Mouse (Mus musculus) CH12.LX (cell line): ENCODE data around the gene Tmem192. TPM values are rescaled to one million over a fixed set of nuclear protein-coding genes. Genes with fewer than 3 reads are reported as not detected.

ENCODE experiments used
- DNase-seq: peaks from one replicate; pipeline ENCODE4 v3.0.0-alpha.2; 2013; ENCODE audit errors: extremely low read depth
- H3K27ac ChIP-seq: 2 replicates; pipeline ENCODE4 v1.5.1; 2012; ENCODE audit warnings: low read depth, mild to moderate bottlenecking, control low read depth, moderate library complexity; ENCODE audit not compliant: insufficient read depth
- H3K27me3 ChIP-seq: replicated peaks from 2 replicates; pipeline ENCODE3; 2012; ENCODE audit warnings: inconsistent platforms
- H3K36me3 ChIP-seq, 2 experiments: replicated peaks in 1 of 2; 2 replicates each; pipeline versions ENCODE3 to v1.6.1; 2012; ENCODE audit warnings: inconsistent platforms in 1 of 2, low read length in 1 of 2, mild to moderate bottlenecking in 1 of 2, mixed read lengths in 1 of 2, moderate library complexity in 1 of 2; ENCODE audit not compliant: control insufficient read depth in 1 of 2, insufficient read depth in 1 of 2
- H3K4me1 ChIP-seq, 2 experiments: 2 replicates each; pipeline ENCODE4 v1.6.1; 2012; ENCODE audit warnings: inconsistent platforms in 1 of 2, moderate library complexity in 1 of 2; ENCODE audit not compliant: insufficient read depth in 2 of 2, control insufficient read depth in 1 of 2
- H3K4me2 ChIP-seq: 2 replicates; pipeline ENCODE4 v1.6.1; 2012; ENCODE audit warnings: low read depth, mild to moderate bottlenecking, control low read depth; ENCODE audit not compliant: poor library complexity, insufficient read depth, severe bottlenecking
- H3K4me3 ChIP-seq, 3 experiments: fragments of 150-350 bp in 1 of 3; sonication (generic) in 1 of 3; replicated peaks in 1 of 3; 2 replicates each; pipeline versions ENCODE3 to v1.5.1; 2011 to 2012; ENCODE audit warnings: low read depth in 2 of 3, low read length in 2 of 3, mild to moderate bottlenecking in 2 of 3, moderate library complexity in 2 of 3, control low read depth in 1 of 3, improper control_type of control experiment in 1 of 3, inconsistent platforms in 1 of 3, mixed read lengths in 1 of 3; ENCODE audit not compliant: poor library complexity in 1 of 3
- H3K79me2 ChIP-seq: replicated peaks from 2 replicates; pipeline ENCODE4 v1.6.1; 2012; ENCODE audit warnings: mild to moderate bottlenecking, moderate library complexity; ENCODE audit not compliant: control insufficient read depth, poor library complexity, insufficient read depth, severe bottlenecking; ENCODE audit errors: extremely low read depth
- H3K9ac ChIP-seq: 2 replicates; pipeline ENCODE4 v1.6.1; 2012; ENCODE audit warnings: low read depth, mild to moderate bottlenecking, control low read depth, moderate library complexity; ENCODE audit not compliant: insufficient read depth
- H3K9me3 ChIP-seq: replicated peaks from 2 replicates; pipeline ENCODE3; 2012; ENCODE audit warnings: low read length, inconsistent platforms, mixed read lengths
- CHD1 ChIP-seq: IDR thresholded peaks from 2 replicates; pipeline ENCODE4 v1.6.1; 2012; ENCODE audit warnings: low read depth, low read length, improper control_type of control experiment, inconsistent platforms
- CHD2 ChIP-seq: IDR thresholded peaks from 2 replicates; pipeline ENCODE4 v1.6.1; 2011; ENCODE audit warnings: low read length, improper control_type of control experiment
- CTCF ChIP-seq, 2 experiments: IDR thresholded peaks in 1 of 2; conservative IDR thresholded peaks in 1 of 2; 2 replicates each; pipeline ENCODE4 v1.5.1; 2011 to 2012; ENCODE audit warnings: low read depth in 2 of 2, low read length in 2 of 2, improper control_type of control experiment in 1 of 2, inconsistent platforms in 1 of 2, mild to moderate bottlenecking in 1 of 2, moderate library complexity in 1 of 2
- E2F4 ChIP-seq: IDR thresholded peaks from 2 replicates; pipeline ENCODE4 v1.6.1; 2011; ENCODE audit warnings: low read depth, low read length, improper control_type of control experiment; ENCODE audit not compliant: insufficient replicate concordance
- ELF1 ChIP-seq: IDR thresholded peaks from 2 replicates; pipeline ENCODE4 v1.6.1; 2014; ENCODE audit warnings: low read depth, mild to moderate bottlenecking, inconsistent platforms, low read length, improper control_type of control experiment
- EP300 ChIP-seq: IDR thresholded peaks from 2 replicates; pipeline ENCODE4 v1.6.1; 2011; ENCODE audit warnings: low read length, improper control_type of control experiment
- ETS1 ChIP-seq: conservative IDR thresholded peaks from 2 replicates; pipeline ENCODE4 v1.6.1; 2012; ENCODE audit warnings: low read depth, mild to moderate bottlenecking, inconsistent platforms, low read length, improper control_type of control experiment, moderate library complexity
- GABPA ChIP-seq: IDR thresholded peaks from 2 replicates; pipeline ENCODE4 v1.6.1; 2012; ENCODE audit warnings: low read depth, low read length, improper control_type of control experiment, inconsistent platforms; ENCODE audit not compliant: insufficient replicate concordance
- IRF4 ChIP-seq: IDR thresholded peaks from 2 replicates; pipeline ENCODE4 v1.6.1; 2014; ENCODE audit warnings: low read depth, mild to moderate bottlenecking, inconsistent platforms, low read length, improper control_type of control experiment
- JUND ChIP-seq: conservative IDR thresholded peaks from 2 replicates; pipeline ENCODE4 v1.6.1; 2011; ENCODE audit warnings: low read depth, low read length, improper control_type of control experiment
- MAFK ChIP-seq: IDR thresholded peaks from 2 replicates; pipeline ENCODE4 v1.6.1; 2011; ENCODE audit warnings: low read length, improper control_type of control experiment; ENCODE audit not compliant: insufficient replicate concordance
- MAX ChIP-seq: IDR thresholded peaks from 2 replicates; pipeline ENCODE4 v1.6.1; 2011; ENCODE audit warnings: low read length, improper control_type of control experiment
- MAZ ChIP-seq: IDR thresholded peaks from 2 replicates; pipeline ENCODE4 v1.6.1; 2012; ENCODE audit warnings: low read depth, mild to moderate bottlenecking, inconsistent platforms, low read length, improper control_type of control experiment, moderate library complexity
- MEF2A ChIP-seq: IDR thresholded peaks from 2 replicates; pipeline ENCODE4 v1.6.1; 2014; ENCODE audit warnings: low read depth, mild to moderate bottlenecking, inconsistent platforms, low read length, improper control_type of control experiment, borderline replicate concordance
- MXI1 ChIP-seq: IDR thresholded peaks from 2 replicates; pipeline ENCODE4 v1.6.1; 2011; ENCODE audit warnings: mild to moderate bottlenecking, low read depth, low read length, improper control_type of control experiment
- MYC ChIP-seq: IDR thresholded peaks from 2 replicates; pipeline ENCODE4 v1.6.1; 2011; ENCODE audit warnings: low read depth, mild to moderate bottlenecking, improper control_type of control experiment, low read length
- NELFE ChIP-seq: IDR thresholded peaks from 2 replicates; pipeline ENCODE4 v1.6.1; 2011; ENCODE audit warnings: low read depth, low read length, improper control_type of control experiment
- RAD21 ChIP-seq: IDR thresholded peaks from 2 replicates; pipeline ENCODE4 v1.6.1; 2011; ENCODE audit warnings: low read depth, mild to moderate bottlenecking, low read length, improper control_type of control experiment, moderate library complexity
- RCOR1 ChIP-seq: conservative IDR thresholded peaks from 2 replicates; pipeline ENCODE4 v1.6.1; 2012; ENCODE audit warnings: low read depth, mild to moderate bottlenecking, inconsistent platforms, low read length, improper control_type of control experiment
- SIN3A ChIP-seq: IDR thresholded peaks from 2 replicates; pipeline ENCODE4 v1.6.1; 2012; ENCODE audit warnings: low read length, improper control_type of control experiment, inconsistent platforms
- SMC3 ChIP-seq: IDR thresholded peaks from 2 replicates; pipeline ENCODE4 v1.6.1; 2011; ENCODE audit warnings: low read depth, low read length, improper control_type of control experiment
- TBP ChIP-seq: conservative IDR thresholded peaks from 2 replicates; pipeline ENCODE4 v1.6.1; 2011; ENCODE audit warnings: low read depth, low read length, improper control_type of control experiment
- TCF12 ChIP-seq: IDR thresholded peaks from 2 replicates; pipeline ENCODE4 v1.6.1; 2014; ENCODE audit warnings: low read depth, mild to moderate bottlenecking, inconsistent platforms, low read length, improper control_type of control experiment
- UBTF ChIP-seq: IDR thresholded peaks from 2 replicates; pipeline ENCODE4 v1.6.1; 2012; ENCODE audit warnings: low read depth, mild to moderate bottlenecking, inconsistent platforms, low read length, improper control_type of control experiment, moderate library complexity
- USF1 ChIP-seq: IDR thresholded peaks from 2 replicates; pipeline ENCODE4 v1.6.1; 2014; ENCODE audit warnings: low read depth, mild to moderate bottlenecking, inconsistent platforms, low read length, improper control_type of control experiment
- ZC3H11A ChIP-seq: IDR thresholded peaks from 2 replicates; pipeline ENCODE4 v1.6.1; 2012; ENCODE audit warnings: low read depth, mild to moderate bottlenecking, inconsistent platforms, low read length, improper control_type of control experiment
- ZKSCAN1 ChIP-seq: IDR thresholded peaks from 2 replicates; pipeline ENCODE4 v1.6.1; 2012; ENCODE audit warnings: low read depth, inconsistent platforms, low read length, improper control_type of control experiment, borderline replicate concordance
- ZMIZ1 ChIP-seq: IDR thresholded peaks from 2 replicates; pipeline ENCODE4 v1.6.1; 2012; ENCODE audit warnings: low read depth, mild to moderate bottlenecking, inconsistent platforms, low read length, improper control_type of control experiment
- ZNF384 ChIP-seq: IDR thresholded peaks from 2 replicates; pipeline ENCODE4 v1.6.1; 2012; ENCODE audit warnings: low read depth, low read length, improper control_type of control experiment, inconsistent platforms
- dilution Hi-C: fragments of 300-500 bp; cut with MboI; formaldehyde crosslinking; loops from 2 replicates; pipeline ENCODE4 v1.14.3; 2020; ENCODE audit warnings: low sequenced_read_pairs; ENCODE audit not compliant: extremely low pct_unique_long_range_greater_than_20kb, extremely low pct_ligation_motif_present
- in situ Hi-C: fragments of 300-500 bp; cut with MboI; formaldehyde crosslinking; loops from 3 replicates; pipeline ENCODE4 v1.14.3; 2019; ENCODE audit warnings: low sequenced_read_pairs, low pct_ligation_motif_present, low pct_unique_long_range_greater_than_20kb, mixed read lengths
- polyA plus RNA-seq: library from polyadenylated mRNA; unstranded; fragments of >175 nt; gene quantifications from 2 replicates; pipeline ENCODE4 v1.2.1, GENCODE M21; 2012; ENCODE audit warnings: low read depth; ENCODE audit not compliant: insufficient read length
- total RNA-seq, 2 experiments: library from RNA; depleted of rRNA; stranded (reverse); fragments of 300-350 nt in 1 of 2; fragments of >200 nt in 1 of 2; gene quantifications; 2 replicates each; pipeline ENCODE4 v1.2.3; 2012 to 2014

Gene Tmem192
- total and polyA plus RNA-seq, 3 experiments, result 19.5 to 72.1 (median 20.6) TPM

DNA sequence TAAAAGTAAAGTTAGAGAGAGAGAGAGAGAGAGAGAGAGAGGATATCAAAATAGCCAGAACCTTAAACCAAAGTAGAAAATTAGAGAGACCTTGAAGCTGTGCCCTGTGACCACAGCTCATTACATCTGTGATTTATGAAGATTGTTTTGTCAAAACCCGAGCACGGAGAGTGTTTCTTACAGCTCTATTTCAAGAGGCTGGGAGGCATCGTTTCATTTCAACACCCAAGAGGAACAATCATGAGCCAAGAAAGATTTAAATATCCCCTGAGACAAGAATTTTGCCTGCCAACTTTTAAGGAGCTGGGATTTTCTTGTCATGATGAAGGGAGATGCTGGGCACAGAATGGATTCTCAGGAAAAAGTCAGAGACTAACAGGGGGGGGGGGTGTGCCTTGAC lies 20.6 kb upstream of the Tmem192 start:
- H3K27ac ChIP-seq, result no peak overlapping the region
- no peaks in the 10 kb centered on the region for H3K79me2 ChIP-seq
- no peak overlapping the region for H3K9ac ChIP-seq
- H3K4me3 ChIP-seq, result no peak overlapping the region
- TF ChIP-seq MAZ, result no peak
- no peak for TF ChIP-seq NELFE
- no peak for TF ChIP-seq GABPA
- TF ChIP-seq TBP, result no peak
- no peak for TF ChIP-seq MYC
- TF ChIP-seq, all 38 proteins: peak for 0
- H3K9me3 ChIP-seq, result no peaks in the 10 kb centered on the region
- no peaks in the 10 kb centered on the region for H3K27me3 ChIP-seq
- in situ Hi-C loops (loop anchor here (25.0 kb wide), 2 partner anchors 89 to 189 kb away; partner anchors contain the start of gene Msmo1), dilution Hi-C loops (no loop called here)
- H3K36me3 ChIP-seq, result no peaks in the 10 kb centered on the region
- no peaks in the 10 kb centered on the region for H3K4me1 ChIP-seq
- no peak for DNase-seq
- no peak overlapping the region for H3K4me2 ChIP-seq

DNA sequence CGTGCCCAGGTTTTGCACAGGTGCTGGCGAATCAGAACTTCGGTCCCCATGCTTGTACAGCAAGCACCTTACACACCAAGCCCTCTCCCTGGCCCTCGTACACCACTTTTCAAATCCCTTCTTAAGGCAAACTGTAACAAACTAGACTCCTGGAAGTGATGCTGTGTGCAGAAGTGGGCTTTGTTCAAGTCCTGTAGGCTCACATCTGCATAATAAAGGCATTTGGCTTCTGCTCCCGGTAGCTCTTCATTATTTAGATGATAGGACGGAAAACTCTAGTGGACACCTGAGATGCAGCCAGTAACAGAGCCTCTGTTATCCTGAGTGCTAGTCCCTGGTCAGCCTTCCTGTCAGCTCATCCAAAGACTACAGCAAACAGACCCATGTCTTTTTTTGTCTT lies 18.0 kb upstream of the Tmem192 start:
- in situ Hi-C loops, result loop anchor here (25.0 kb wide), 2 partner anchors 92 to 192 kb away; partner anchors contain the start of gene Msmo1

DNA sequence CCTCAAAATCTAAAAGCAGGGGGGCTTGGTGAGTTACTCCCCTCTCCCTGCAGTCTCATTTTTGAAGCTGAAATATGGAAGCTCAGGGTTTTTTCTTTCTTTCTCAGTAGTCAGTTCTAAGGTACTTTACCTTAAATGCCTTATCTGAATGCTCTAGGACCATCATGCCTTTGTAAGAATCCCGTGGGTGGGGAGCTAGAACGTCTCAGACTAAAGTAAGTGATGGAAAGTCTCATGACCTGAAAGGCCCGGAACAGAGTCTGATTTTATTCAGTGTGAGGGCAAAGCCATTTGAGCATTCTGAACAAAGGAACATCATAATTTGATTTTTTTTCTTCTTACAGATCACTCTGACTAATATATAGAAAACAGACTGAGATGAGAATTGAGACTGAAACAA lies 12.0 kb upstream of the Tmem192 start:
- no peaks in the 10 kb centered on the region for H3K27me3 ChIP-seq
- H3K9ac ChIP-seq, result no peak overlapping the region
- peak; percentile 45 for DNase-seq
- no peaks in the 10 kb centered on the region for H3K79me2 ChIP-seq
- dilution Hi-C loops (no loop called here), in situ Hi-C loops (loop anchor here (25.0 kb wide), 2 partner anchors 98 to 198 kb away; partner anchors contain the start of gene Msmo1)
- H3K4me3 ChIP-seq, result no peak overlapping the region
- no peaks in the 10 kb centered on the region for H3K36me3 ChIP-seq
- H3K27ac ChIP-seq, result no peak overlapping the region
- H3K4me2 ChIP-seq, result no peak overlapping the region
- no peaks in the 10 kb centered on the region for H3K9me3 ChIP-seq
- H3K4me1 ChIP-seq, result peaks cover 0 to 10% of the 10 kb centered on the region in 2 experiments; a peak in 2 of 4 replicates
- no peak for TF ChIP-seq TCF12
- no peak for TF ChIP-seq ZKSCAN1
- 0 out of 2 replicates have a peak, but pooled peaks have one; percentile 11 for TF ChIP-seq IRF4
- no peak for TF ChIP-seq CHD1
- TF ChIP-seq MAFK, result no peak
- TF ChIP-seq JUND, result peak; percentile 39; the same call in 1 of the 2 replicates
- no peak for TF ChIP-seq CTCF (conservative IDR thresholded peaks at IDR 0.05 in 1 of 2, IDR thresholded peaks at IDR 0.05 in 1 of 2; ENCODE audit: low read depth in 2 of 2, low read length in 2 of 2)
- no peak for TF ChIP-seq SMC3
- TF ChIP-seq ETS1, result no peak
- no peak for TF ChIP-seq MXI1
- TF ChIP-seq ZC3H11A, result no peak
- no peak for TF ChIP-seq MAZ
- TF ChIP-seq MEF2A, result no peak
- peak; percentile 49; the same call in 1 of the 2 replicates for TF ChIP-seq ZNF384

More for the DNA sequence above, 18.0 kb upstream of the Tmem192 start:
- Histone ChIP-seq H3K79me2 (no peaks in the 10 kb centered on the region), H3K4me3 (no peak overlapping the region), H3K27ac (no peak overlapping the region)
- dilution Hi-C loops, result no loop called here
- TF ChIP-seq CHD2 (no peak), RAD21 (no peak), MEF2A (no peak), ELF1 (no peak), GABPA (no peak), ZC3H11A (no peak), UBTF (no peak), EP300 (no peak), MYC (no peak), ETS1 (no peak), SMC3 (no peak), RCOR1 (no peak), MAX (no peak), ZMIZ1 (no peak), MXI1 (no peak), MAZ (no peak), MAFK (no peak), USF1 (no peak), SIN3A (no peak), E2F4 (no peak)
- TF ChIP-seq, all 38 proteins: peak for 0
- Histone ChIP-seq H3K4me2 (no peak overlapping the region), H3K9ac (no peak overlapping the region), H3K4me1 (no peaks in the 10 kb centered on the region), H3K9me3 (no peaks in the 10 kb centered on the region), H3K27me3 (no peaks in the 10 kb centered on the region), H3K36me3 (no peaks in the 10 kb centered on the region)
- no peak for DNase-seq
